Mouse (Mus musculus) heart, embryonic 15.5 days (tissue): ENCODE data around the gene Prep. TPM values are rescaled to one million over a fixed set of nuclear protein-coding genes. Genes with fewer than 3 reads are reported as not detected.
A peak's percentile ranks its signal among the peaks of the same experiment; 100 is the strongest.

Experiments
- ATAC-seq: fragments of 200-750 bp; cut with Nextera tagmentation; replicated peaks from 2 replicates; pipeline ENCODE4 v1.8.0; 2017; ENCODE audit warnings: low read depth, moderate TSS enrichment; ENCODE audit not compliant: insufficient number of reproducible peaks, insufficient read depth, low FRiP score
- H3K27ac ChIP-seq: fragments of 300-500 bp; sonication (generic); 2 replicates; pipeline ENCODE4 v1.5.1; 2015; ENCODE audit warnings: mild to moderate bottlenecking, inconsistent platforms
- H3K27me3 ChIP-seq: fragments of 300-500 bp; sonication (generic); 2 replicates; pipeline ENCODE4 v1.6.1; 2015; ENCODE audit warnings: inconsistent platforms
- H3K36me3 ChIP-seq: fragments of 300-500 bp; sonication (generic); 2 replicates; pipeline ENCODE4 v1.6.1; 2015; ENCODE audit warnings: mild to moderate bottlenecking, inconsistent platforms
- H3K4me1 ChIP-seq: fragments of 300-500 bp; sonication (generic); replicated peaks from 2 replicates; pipeline ENCODE4 v1.6.1; 2015; ENCODE audit warnings: inconsistent platforms
- H3K4me2 ChIP-seq: fragments of 300-500 bp; sonication (generic); 2 replicates; pipeline ENCODE4 v1.6.1; 2015; ENCODE audit warnings: inconsistent platforms, mild to moderate bottlenecking, moderate library complexity
- H3K4me3 ChIP-seq: fragments of 300-500 bp; sonication (generic); 2 replicates; pipeline ENCODE4 v1.5.1; 2015; ENCODE audit warnings: mild to moderate bottlenecking, inconsistent platforms
- H3K9ac ChIP-seq: fragments of 300-500 bp; sonication (generic); 2 replicates; pipeline ENCODE4 v1.6.1; 2015; ENCODE audit warnings: mild to moderate bottlenecking, inconsistent platforms
- H3K9me3 ChIP-seq: fragments of 300-500 bp; sonication (generic); replicated peaks from 2 replicates; pipeline ENCODE4 v1.6.1; 2016; ENCODE audit warnings: inconsistent platforms
- WGBS: fragments of 180-500 bp; shearing (Covaris S2); methylation state at CpG from one replicate; pipeline ENCODE4 v1.1.7; 2015; ENCODE audit warnings: mixed read lengths; 5-methylcytosine and 5-hydroxymethylcytosine counted together
- polyA plus RNA-seq: library from polyadenylated mRNA; unstranded; fragments of >200 nt; fragmentation: Nextera tagmentation; extraction: Ambion mirVana; gene quantifications from 2 replicates; pipeline ENCODE4 v1.2.1, GENCODE M21; 2015

Gene Prep
- polyA plus RNA-seq = 23.9 and 26.6 TPM in 2 replicates

DNA sequence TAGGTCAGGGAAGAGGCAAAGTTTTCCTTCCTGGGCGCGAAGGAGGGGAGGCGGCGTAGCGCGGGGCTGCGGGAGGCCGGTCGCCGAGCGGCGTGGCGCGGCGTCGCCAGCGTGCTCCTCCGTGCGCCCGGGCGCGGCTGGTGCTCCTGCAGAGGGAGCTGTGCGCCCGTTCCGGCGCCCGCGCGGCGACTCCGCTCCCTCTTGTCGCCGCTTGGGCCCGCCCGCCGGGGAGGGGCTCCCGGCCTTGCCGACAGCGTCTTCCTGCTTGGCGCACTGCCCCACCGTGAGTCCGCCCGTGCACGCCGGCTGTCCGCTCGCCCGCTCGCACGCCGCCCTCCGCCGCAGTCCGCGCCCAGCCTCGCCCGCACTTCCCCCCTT lies at the start of gene Prep:
Gene Prep, plus strand, starts transcription at position 273 of the 378 bp plus-strand sequence.
- Histone ChIP-seq H3K4me1 (peaks cover 40% of the 10 kb centered on the region), H3K4me3 (peak within 1 kb of the TSS; percentile 99), H3K27me3 (no peaks in the 10 kb centered on the region), H3K36me3 (no peaks in the 10 kb centered on the region; the same call in 1 of the 2 replicates), H3K27ac (peak within 1 kb of the TSS; percentile 86), H3K4me2 (peak within 1 kb of the TSS; percentile 72), H3K9me3 (no peaks in the 10 kb centered on the region), H3K9ac (peak within 1 kb of the TSS; percentile 94)
- ATAC-seq = peak; percentile 94
- WGBS = under 1% methylated on average over 54 of the region's 57 CpGs

DNA sequence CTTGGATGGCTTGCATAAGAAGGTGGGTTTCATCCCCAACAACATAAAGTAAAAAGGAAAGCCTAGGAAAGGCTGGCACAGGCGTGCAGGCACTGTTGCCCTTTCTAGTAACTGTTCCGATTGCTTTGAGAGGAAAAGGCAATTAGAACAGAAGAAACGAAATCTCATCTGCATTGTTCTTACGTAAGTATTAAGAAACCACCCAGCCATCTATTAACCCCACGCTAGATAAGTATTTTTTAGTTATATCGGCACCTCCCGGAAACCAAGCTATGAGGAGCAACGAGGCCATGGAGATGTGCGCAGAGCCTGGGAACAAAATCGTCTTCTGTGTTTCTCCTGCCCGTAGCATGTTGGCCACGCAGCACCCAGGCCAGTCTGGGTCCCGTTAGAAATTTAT lies 49.7 kb upstream of the Prep start:
- H3K27me3 ChIP-seq = no peaks in the 10 kb centered on the region
- WGBS = 86% methylated on average over 13 of the region's 13 CpGs
- H3K4me1 ChIP-seq = no peaks in the 10 kb centered on the region
- no peak for ATAC-seq
- no peak overlapping the region for H3K4me3 ChIP-seq
- no peak overlapping the region for H3K27ac ChIP-seq
- H3K9me3 ChIP-seq = no peaks in the 10 kb centered on the region
- no peaks in the 10 kb centered on the region for H3K36me3 ChIP-seq
- no peak overlapping the region for H3K9ac ChIP-seq
- H3K4me2 ChIP-seq = no peak overlapping the region

DNA sequence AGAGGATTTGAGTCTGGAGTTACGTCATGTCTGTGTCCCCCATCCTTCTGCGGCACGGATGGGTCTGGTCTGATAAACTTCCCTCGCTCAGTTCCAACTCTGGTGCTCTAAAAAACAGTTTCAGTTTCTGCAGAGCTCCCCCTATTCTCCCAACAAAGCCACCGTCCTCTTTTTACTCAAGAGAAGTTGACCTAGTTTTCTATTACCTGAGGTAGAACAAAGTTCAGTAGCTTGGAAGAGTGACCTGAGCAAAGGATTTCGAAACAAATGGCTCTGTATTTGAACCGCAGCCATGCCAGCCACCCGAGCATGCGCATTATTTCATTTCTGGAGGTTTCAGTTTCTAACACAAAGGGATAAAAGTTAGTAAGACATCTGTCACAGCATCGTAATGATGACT lies 49.2 kb upstream of the Prep start:
- Histone ChIP-seq H3K27ac (no peak overlapping the region), H3K4me1 (no peaks in the 10 kb centered on the region), H3K36me3 (no peaks in the 10 kb centered on the region), H3K9me3 (no peaks in the 10 kb centered on the region), H3K27me3 (no peaks in the 10 kb centered on the region), H3K4me2 (no peak overlapping the region), H3K9ac (no peak overlapping the region), H3K4me3 (no peak overlapping the region)
- no peak for ATAC-seq
- 84% methylated on average over 10 of the region's 10 CpGs for WGBS

DNA sequence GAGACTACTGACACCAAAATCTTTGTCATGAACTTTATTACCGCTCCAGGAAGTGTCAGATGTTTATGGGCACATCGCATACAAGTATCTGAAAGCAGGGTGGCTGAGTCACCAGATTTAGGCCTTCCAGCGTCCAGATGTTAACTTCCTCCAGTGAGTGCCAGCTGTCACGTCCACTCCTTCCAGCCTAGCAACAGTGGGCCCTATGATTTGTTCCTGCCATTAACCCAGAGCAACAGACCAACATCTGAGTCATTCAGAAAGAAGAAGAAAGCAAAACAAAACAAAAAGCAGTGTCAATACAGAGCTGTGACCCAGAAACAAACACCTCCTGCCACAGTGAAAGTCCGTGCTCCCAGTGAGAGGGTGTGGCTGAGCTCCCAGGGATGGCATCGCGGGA lies 47.6 kb upstream of the Prep start:
- H3K4me1 ChIP-seq = no peaks in the 10 kb centered on the region
- no peaks in the 10 kb centered on the region for H3K9me3 ChIP-seq
- H3K27ac ChIP-seq = no peak overlapping the region
- no peak for ATAC-seq
- H3K4me3 ChIP-seq = no peak overlapping the region
- no peak overlapping the region for H3K4me2 ChIP-seq
- 52% methylated on average over 7 of the region's 7 CpGs for WGBS
- no peaks in the 10 kb centered on the region for H3K36me3 ChIP-seq
- H3K9ac ChIP-seq = no peak overlapping the region
- H3K27me3 ChIP-seq = no peaks in the 10 kb centered on the region

DNA sequence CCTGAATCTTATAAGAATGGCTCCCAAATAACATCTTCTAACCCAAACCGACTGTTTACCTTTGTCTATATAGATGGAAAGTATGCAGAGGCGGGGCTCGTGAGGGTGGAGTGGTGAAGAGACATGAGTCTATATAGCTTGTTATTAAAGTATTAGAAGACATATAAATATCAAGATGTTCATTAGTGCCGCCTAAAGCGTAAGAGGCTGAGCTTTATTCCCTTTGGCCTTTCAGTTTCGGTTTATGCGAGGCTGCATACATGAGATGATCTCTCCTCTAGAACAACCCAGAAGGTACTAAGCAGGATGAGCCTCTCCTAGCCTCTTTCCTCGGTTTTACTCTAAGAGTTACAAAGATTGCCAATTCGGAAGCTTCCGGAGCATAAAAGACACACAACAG lies 47.2 kb upstream of the Prep start:
- Histone ChIP-seq H3K27me3 (no peaks in the 10 kb centered on the region), H3K27ac (no peak overlapping the region), H3K9me3 (no peaks in the 10 kb centered on the region), H3K4me2 (no peak overlapping the region), H3K36me3 (no peaks in the 10 kb centered on the region), H3K4me1 (no peaks in the 10 kb centered on the region), H3K9ac (no peak overlapping the region), H3K4me3 (no peak overlapping the region)
- no peak for ATAC-seq
- WGBS = 87% methylated on average over 10 of the region's 10 CpGs

DNA sequence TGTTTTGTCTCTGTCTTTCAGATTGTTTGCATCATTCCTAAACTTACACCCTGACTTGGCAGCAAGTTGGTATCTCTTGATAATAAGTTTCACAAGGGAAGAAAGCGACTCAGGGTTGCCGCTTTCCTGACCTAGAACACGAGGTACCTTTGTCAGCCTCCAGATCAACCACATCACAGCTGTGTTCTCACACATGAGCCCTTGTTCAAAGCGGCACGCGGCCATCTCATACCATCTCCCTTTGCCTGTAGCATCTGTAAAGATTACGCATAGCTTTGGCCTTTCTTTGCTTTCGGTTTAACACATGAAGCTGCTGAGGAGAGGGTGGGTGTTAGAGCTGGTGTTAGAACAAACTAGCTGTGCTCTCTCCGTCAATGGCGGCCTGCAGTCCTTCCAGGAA lies 46.7 kb upstream of the Prep start:
- WGBS = 85% methylated on average over 10 of the region's 10 CpGs
- Histone ChIP-seq H3K9me3 (no peaks in the 10 kb centered on the region), H3K36me3 (no peaks in the 10 kb centered on the region), H3K4me3 (no peak overlapping the region), H3K9ac (no peak overlapping the region), H3K27me3 (no peaks in the 10 kb centered on the region), H3K4me1 (no peaks in the 10 kb centered on the region; the same call in 1 of the 2 replicates), H3K27ac (no peak overlapping the region), H3K4me2 (no peak overlapping the region)
- ATAC-seq = no peak

DNA sequence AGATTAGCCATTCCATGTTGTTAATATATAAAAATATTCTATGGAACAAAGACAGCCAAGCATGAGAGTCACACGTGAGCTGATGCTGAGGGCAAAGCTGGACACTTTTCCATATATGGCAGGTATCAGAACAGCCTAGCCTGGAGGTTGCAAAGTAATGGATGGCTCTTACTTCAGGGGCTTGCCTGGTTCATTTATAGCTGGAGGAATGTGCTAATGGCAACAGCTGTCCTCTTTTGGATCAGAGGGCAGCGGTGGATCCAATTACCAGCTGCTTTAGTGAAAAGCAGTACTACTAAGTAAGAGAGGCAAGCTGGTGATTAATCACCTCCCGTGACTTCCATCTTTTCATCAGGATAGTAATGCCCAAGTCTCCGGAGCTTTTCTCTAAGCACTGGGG lies 41.8 kb upstream of the Prep start:
- H3K4me1 ChIP-seq = no peaks in the 10 kb centered on the region; the same call in 1 of the 2 replicates
- H3K27me3 ChIP-seq = no peaks in the 10 kb centered on the region
- no peak for ATAC-seq
- no peaks in the 10 kb centered on the region for H3K9me3 ChIP-seq
- WGBS = 30% methylated on average over 4 of the region's 4 CpGs
- no peak overlapping the region for H3K9ac ChIP-seq
- no peaks in the 10 kb centered on the region for H3K36me3 ChIP-seq
- no peak overlapping the region for H3K4me2 ChIP-seq
- no peak overlapping the region for H3K27ac ChIP-seq
- H3K4me3 ChIP-seq = no peak overlapping the region

DNA sequence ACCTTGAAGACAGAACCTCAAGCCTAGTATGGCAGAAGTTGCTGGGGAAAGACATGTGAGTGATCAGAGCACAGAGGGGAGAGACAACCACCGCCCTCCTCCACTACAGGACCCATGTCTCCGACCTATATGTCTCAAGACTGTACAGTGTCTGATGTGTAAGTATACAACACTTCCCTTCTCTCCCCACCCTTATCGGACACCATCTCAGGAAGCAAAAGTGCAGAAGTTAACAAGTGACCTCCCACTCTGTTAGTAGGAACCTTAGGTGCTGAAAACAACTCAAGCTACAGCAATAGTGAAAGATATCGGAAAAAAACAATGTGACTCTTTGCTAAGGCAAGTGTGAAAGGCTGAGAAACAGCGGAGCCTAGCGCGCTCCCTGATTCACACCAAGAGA lies 40.1 kb upstream of the Prep start:
- no peaks in the 10 kb centered on the region for H3K27me3 ChIP-seq
- no peak overlapping the region for H3K9ac ChIP-seq
- H3K27ac ChIP-seq = no peak overlapping the region
- no peaks in the 10 kb centered on the region for H3K9me3 ChIP-seq
- H3K36me3 ChIP-seq = no peaks in the 10 kb centered on the region
- no peak overlapping the region for H3K4me3 ChIP-seq
- no peaks in the 10 kb centered on the region; the same call in 1 of the 2 replicates for H3K4me1 ChIP-seq
- 84% methylated on average over 7 of the region's 7 CpGs for WGBS
- ATAC-seq = no peak
- H3K4me2 ChIP-seq = no peak overlapping the region

DNA sequence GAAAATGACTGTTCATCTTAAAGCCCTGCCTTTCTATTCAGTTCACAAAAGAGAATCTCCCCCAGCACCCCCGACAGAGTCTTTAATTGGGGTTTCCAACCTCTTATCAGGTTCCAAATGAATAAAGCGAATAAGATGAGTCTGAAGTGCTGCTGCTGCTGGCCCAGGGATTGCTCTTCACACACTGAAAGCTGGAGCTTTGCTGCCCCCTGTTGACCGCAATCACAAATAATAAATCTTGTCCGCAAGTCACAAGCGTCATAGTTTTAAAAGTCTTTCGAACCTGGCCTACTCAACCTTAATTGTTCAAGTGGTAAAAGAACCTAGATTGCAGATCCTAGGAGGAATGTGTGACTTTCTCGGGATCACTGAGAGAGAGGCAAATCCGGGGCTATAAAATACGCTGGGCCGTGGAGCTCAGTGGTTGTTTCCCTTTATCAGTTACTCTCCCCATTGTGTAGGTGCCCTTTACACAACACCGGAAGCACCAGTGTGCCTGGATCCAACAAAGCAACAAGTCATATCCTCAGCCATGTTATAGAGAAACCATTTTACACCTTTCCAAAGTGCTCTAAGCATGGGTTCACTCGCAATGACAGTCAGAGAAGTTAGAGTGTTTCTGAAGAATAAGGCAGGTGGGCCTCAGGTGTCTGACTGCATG lies 21.6 kb upstream of the Prep start:
- Histone ChIP-seq H3K36me3 (no peaks in the 10 kb centered on the region), H3K9me3 (no peaks in the 10 kb centered on the region), H3K4me1 (peaks cover 8% of the 10 kb centered on the region), H3K9ac (no peak overlapping the region), H3K27me3 (peaks cover 17% of the 10 kb centered on the region), H3K27ac (no peak overlapping the region), H3K4me2 (no peak overlapping the region), H3K4me3 (no peak overlapping the region)
- WGBS = 25% methylated on average over 12 of the region's 12 CpGs
- ATAC-seq = no peak

DNA sequence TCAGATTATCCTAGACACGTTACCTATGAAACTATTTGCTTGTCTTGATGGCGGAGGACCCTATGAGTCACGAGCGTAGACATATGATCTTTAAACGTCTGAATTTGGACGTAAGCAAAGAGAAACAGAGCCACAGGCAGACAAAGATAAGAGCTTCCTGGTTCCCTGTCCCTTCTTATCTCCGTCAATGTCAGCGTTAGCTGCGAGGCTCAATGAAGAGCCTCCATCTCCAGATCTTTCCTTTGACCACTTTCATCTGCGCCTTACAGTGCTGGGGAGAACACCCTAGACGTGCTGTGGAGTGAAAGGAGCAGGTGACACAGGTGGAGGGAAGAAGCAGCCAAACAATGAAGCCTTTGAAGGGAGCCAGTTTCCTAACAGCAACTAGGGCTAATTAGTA lies 18.8 kb upstream of the Prep start:
- WGBS = 16% methylated on average over 11 of the region's 11 CpGs
- Histone ChIP-seq H3K4me3 (peak overlapping the region; percentile 14; the same call in 1 of the 2 replicates), H3K27me3 (peaks cover 17% of the 10 kb centered on the region), H3K9ac (no peak overlapping the region), H3K36me3 (no peaks in the 10 kb centered on the region), H3K4me1 (peaks cover 10% of the 10 kb centered on the region), H3K27ac (no peak overlapping the region), H3K9me3 (no peaks in the 10 kb centered on the region), H3K4me2 (peak overlapping the region; percentile 52)
- no peak for ATAC-seq

DNA sequence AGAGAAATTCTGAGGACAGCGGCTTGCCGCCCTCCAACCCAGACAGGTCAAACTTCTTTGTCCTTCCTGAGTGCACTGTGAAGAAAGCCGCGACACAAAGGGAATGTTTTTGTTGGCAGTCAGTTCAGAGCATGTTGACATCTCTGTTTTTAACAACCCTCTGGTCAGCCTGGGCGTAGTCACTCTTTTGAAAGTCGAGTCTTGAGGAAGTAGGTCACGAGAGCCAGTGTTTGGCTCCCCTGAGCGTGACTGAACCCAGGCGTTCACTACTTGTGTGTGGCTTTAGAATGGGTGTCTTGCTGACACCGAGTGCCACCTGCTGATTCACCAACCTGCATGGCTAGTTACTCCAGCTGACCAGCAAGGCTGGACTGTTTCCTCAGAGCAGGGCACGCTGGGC lies 18.4 kb upstream of the Prep start:
- peak overlapping the region; percentile 14; the same call in 1 of the 2 replicates for H3K4me3 ChIP-seq
- 22% methylated on average over 11 of the region's 11 CpGs for WGBS

DNA sequence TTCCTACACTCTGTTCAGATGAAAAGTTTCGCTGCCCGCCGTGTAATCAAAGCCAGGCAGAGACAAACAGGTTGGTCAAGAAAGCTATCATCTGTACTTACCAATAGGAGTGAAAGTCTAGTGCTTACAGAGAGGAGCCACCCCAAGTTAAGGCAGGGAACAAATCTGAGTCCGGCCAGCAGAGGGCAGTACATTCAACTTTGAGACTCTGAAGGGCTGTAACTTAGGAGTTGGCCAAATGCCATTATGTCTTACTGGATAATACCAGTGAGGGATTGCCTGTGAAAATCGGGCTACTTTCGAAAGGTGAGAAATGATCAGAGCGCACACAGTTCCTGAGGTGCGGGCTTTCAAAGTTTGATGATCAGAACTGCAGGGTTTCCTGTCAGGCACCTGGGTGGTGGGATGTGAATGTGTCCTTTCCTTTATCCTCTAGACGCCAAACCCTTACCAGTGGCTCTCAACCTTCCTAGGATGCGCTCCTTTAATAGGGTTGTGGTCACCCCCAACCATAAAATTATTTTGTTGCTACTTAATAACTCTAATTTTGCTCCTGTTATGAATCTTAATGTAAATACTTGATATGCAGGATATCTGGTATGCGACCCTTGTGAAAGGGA lies 15.8 kb upstream of the Prep start:
- H3K27me3 ChIP-seq = peaks cover 11% of the 10 kb centered on the region
- H3K9ac ChIP-seq = no peak overlapping the region
- no peaks in the 10 kb centered on the region for H3K36me3 ChIP-seq
- ATAC-seq = 0 out of 2 replicates have a peak, but pooled peaks have one; percentile 35
- peak overlapping the region; percentile 24; the same call in 1 of the 2 replicates for H3K4me2 ChIP-seq
- 52% methylated on average over 11 of the region's 11 CpGs for WGBS
- H3K4me3 ChIP-seq = no peak overlapping the region
- H3K9me3 ChIP-seq = no peaks in the 10 kb centered on the region; the same call in 1 of the 2 replicates
- peaks cover 10% of the 10 kb centered on the region for H3K4me1 ChIP-seq
- no peak overlapping the region for H3K27ac ChIP-seq

More for the DNA sequence above, 18.4 kb upstream of the Prep start:
- H3K4me1 ChIP-seq = peaks cover 10% of the 10 kb centered on the region
- no peaks in the 10 kb centered on the region for H3K36me3 ChIP-seq
- no peaks in the 10 kb centered on the region for H3K9me3 ChIP-seq
- H3K27ac ChIP-seq = no peak overlapping the region
- peak overlapping the region; percentile 52 for H3K4me2 ChIP-seq
- peaks cover 17% of the 10 kb centered on the region for H3K27me3 ChIP-seq
- H3K9ac ChIP-seq = no peak overlapping the region
- no peak for ATAC-seq
